Mouse (Mus musculus) brown adipose tissue, adult 24 weeks (tissue): ENCODE measurements around the gene Trap1. TPM values are rescaled to one million over a fixed set of nuclear protein-coding genes. Genes with fewer than 3 reads are reported as not detected.
"Not testable (repeated sequence)": the region's sequence is repeated elsewhere in the genome, so short reads cannot be mapped to it uniquely, and the experiment has no call there.

Experiments used
- H3K27ac ChIP-seq: fragments of 200-500 bp; replicated peaks from 2 replicates; pipeline ENCODE4 v1.5.1; 2012; ENCODE audit warnings: low read depth, mild to moderate bottlenecking, low read length
- H3K4me1 ChIP-seq: fragments of 200-500 bp; 2 replicates; pipeline ENCODE4 v1.6.1; 2012; ENCODE audit warnings: low read length, mixed read lengths; ENCODE audit not compliant: control insufficient read depth, insufficient read depth, insufficient read length
- H3K4me3 ChIP-seq: fragments of 200-500 bp; 2 replicates; pipeline ENCODE4 v1.5.1; 2012; ENCODE audit warnings: low read depth, mild to moderate bottlenecking, low read length, moderate library complexity; ENCODE audit not compliant: insufficient read depth
- polyA plus RNA-seq: library from polyadenylated mRNA; stranded (reverse); fragments of >200 nt; gene quantifications from 2 replicates; pipeline ENCODE4 v1.2.4, GENCODE M21; 2012; ENCODE audit not compliant: missing spikeins, insufficient read depth, insufficient read length

Trap1 gene
- polyA plus RNA-seq, 1 experiment = 226 TPM

DNA sequence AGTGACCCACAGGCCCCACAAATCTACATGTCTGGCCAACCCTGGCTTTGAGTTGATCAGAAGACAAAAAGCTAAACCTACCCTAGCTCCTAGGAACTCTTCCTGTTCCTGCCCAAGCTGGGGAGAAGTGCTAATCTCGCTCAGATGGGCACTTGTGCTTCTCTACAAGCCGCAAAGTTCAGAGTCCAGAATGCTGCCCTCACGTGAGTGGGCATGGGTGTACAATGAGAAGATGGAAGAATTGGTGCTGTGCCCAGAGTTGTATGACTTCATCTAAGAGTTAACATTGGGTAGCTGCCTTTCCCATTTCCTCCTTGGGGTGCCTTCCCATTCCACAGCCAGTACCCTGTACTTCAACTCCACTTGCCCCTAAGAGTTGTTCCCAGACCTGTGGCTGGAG is 50.4 kb downstream of the Trap1 start:
- H3K4me1 ChIP-seq = no peaks in the 10 kb centered on the region
- H3K4me3 ChIP-seq = no peak overlapping the region
- no peak overlapping the region for H3K27ac ChIP-seq

- Histone ChIP-seq H3K27ac (no peak overlapping the region), H3K4me3 (no peak overlapping the region), H3K4me1 (no peaks in the 10 kb centered on the region)
Measured at GRCm38 (mm10) chr16:4026672-4027071, 51.0 kb downstream of the Trap1 start.

- Histone ChIP-seq H3K4me3 (no peak overlapping the region), H3K27ac (no peak overlapping the region), H3K4me1 (no peaks in the 10 kb centered on the region)
Measured at GRCm38 (mm10) chr16:4022719-4023118, 54.9 kb downstream of the Trap1 start.

DNA sequence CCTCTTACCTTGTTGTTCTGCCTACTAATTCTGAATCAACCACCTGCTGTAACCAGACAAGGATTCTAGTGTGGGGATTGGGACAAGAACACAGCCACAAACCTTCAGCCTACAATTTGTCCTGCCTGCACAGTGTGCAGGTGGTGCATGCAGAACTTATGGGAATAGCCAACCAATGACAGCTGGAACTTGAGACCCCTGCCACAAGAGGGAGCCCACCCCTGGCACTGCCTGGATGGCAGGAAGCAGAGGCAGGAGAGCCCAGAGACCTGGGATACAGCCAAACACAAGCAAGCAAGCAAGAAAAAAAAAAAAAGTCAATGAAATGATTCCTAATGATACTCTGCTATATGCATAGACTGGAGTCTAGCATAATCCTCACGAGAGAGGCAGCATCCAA is 56.4 kb downstream of the Trap1 start:
- no peak overlapping the region for H3K27ac ChIP-seq

DNA sequence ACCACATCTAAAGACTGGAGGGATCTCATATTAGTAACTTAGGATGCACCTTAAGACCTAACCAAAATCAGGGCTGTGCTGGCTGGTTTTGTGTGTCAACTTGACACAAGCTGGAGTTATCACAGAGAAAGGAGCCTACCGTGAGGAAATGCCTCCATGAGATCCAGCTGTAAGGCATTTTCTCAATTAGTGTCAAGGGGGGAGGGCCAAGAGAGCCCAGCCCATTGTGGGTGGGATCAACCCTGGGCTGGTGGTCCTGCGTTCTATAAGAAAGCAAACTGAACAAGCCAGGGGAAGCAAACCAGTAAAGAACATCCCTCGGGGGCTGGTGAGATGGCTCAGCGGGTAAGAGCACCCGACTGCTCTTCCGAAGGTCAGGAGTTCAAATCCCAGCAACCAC is 60.2 kb downstream of the Trap1 start:
- H3K27ac ChIP-seq, H3K4me3 ChIP-seq, H3K4me1 ChIP-seq: not testable (repeated sequence)

More for the DNA sequence above, 56.4 kb downstream of the Trap1 start:
- Histone ChIP-seq H3K4me3 (no peak overlapping the region), H3K4me1 (no peaks in the 10 kb centered on the region)

GRCm38 (mm10) chr16:4016786-4017185 is 60.8 kb downstream of the Trap1 start:
- not testable (repeated sequence) for H3K4me3 ChIP-seq, H3K4me1 ChIP-seq, H3K27ac ChIP-seq

- no peak overlapping the region for H3K27ac ChIP-seq
- no peak overlapping the region for H3K4me3 ChIP-seq
- H3K4me1 ChIP-seq = no peaks in the 10 kb centered on the region
Measured at GRCm38 (mm10) chr16:4014040-4014668, 63.5 kb downstream of the Trap1 start.

DNA sequence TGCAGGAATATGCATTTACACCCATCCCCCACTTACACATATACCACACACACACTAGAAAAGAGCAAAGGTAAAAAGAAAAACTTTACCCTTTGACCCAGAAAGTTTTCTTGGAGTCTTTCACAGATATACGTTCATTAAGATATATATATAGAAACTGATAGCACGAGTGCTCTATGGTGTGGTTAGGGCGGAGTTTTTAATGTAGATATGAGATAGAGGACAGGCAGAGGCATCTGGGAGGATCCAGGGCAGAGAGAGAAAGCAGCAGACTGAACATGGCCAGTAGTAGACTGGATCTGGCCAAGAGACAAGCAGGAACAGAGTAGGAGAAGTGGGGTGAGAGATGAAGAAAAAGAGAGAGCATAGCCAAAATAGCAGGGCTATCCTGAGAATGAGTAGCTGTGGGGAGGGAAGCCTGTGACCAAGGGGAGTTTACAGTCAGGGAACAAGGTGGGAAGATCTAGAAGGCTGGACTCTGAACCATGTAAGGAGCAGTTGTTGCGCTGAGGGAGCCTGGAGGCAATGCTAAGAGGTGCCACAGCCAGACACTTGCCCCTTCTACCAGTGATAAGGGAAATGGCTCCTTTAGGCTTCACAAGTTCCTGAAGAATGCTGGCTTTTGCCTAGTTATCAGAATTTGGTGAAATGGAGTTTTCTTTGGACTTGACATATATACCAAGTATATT is 64.6 kb downstream of the Trap1 start:
- Histone ChIP-seq H3K4me1 (no peaks in the 10 kb centered on the region), H3K27ac (no peak overlapping the region), H3K4me3 (no peak overlapping the region)

DNA sequence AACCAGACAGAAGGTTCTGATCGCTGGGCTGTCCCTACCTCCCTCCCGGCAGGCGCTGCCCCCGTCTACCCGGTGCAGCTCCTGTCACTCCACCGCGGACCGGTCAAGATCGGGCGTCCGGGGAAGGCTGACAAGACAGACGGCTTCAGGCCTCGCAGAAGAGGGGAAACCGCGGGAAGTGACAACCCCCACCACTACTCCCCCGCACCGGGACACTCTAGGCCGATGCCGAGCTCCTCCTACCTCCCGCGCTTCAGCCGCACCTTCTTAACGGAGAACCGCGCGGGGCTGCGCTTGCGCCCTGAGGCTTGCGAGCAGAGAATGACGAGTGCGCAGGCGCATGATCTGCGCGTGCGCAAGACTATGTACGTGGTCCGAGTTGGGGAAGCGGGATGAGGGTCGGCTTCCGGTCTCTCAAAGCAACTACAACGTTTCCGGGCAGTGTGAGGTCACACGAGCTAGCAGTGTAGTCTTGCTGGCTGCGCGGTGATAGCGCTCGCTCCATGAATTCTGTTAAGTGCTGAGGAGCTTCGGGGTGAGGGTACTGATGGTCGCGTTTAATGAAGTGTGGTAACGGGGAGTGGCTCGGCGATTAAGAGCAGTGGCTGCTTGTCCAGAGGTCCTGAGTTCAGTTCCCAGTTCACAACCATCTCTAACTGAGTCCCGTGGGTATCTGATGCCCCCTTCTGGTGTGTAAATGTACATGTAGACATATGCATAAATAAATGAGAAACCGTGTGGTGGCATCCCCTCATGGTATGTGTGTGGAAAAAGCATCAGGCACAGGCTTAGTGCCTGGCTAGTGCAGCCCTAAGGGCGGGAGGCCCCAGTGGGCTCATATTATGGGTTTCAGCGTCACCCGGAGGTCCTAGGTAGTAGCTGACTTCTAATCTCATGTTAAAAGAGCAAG is 73.9 kb downstream of the Trap1 start, which contains the start of gene Slx4:
TSS of gene Slx4 (minus strand) at position 282 of the 910 bp plus-strand sequence.
- H3K27ac ChIP-seq = peak within 1 kb of the TSS; percentile 83
- H3K4me1 ChIP-seq = no peaks in the 10 kb centered on the region
- peak within 1 kb of the TSS; percentile 85 for H3K4me3 ChIP-seq

Other genes with a start within 250 kb of the Trap1 start
- not detected in 2 replicates for gene Olfr15, start 246.9 kb downstream of the Trap1 start, polyA plus RNA-seq
- gene Zfp174, start 230.6 kb downstream of the Trap1 start, polyA plus RNA-seq = 0.38 and 1.1 TPM in 2 replicates
- 41.4 and 52.4 TPM in 2 replicates for gene Naa60, start 205.5 kb downstream of the Trap1 start, polyA plus RNA-seq
- gene Zfp597, start 193.3 kb downstream of the Trap1 start, polyA plus RNA-seq = 3.9 and 4.9 TPM in 2 replicates
- not detected in 2 replicates for gene Gm20695, start 193.2 kb downstream of the Trap1 start, polyA plus RNA-seq
- gene 1700037C18Rik, start 169.1 kb downstream of the Trap1 start, polyA plus RNA-seq = 3.8 and 4.2 TPM in 2 replicates
- gene Cluap1, start 169.0 kb downstream of the Trap1 start, polyA plus RNA-seq = 9.1 and 10.2 TPM in 2 replicates
- gene Nlrc3, start 101.2 kb downstream of the Trap1 start, polyA plus RNA-seq = not detected in 2 replicates
- gene Slx4, start 74.1 kb downstream of the Trap1 start, polyA plus RNA-seq = 2.7 and 3.5 TPM in 2 replicates
- not detected in 2 replicates for gene Dnase1, start 40.9 kb downstream of the Trap1 start, polyA plus RNA-seq
- gene Crebbp, start 136.2 kb upstream of the Trap1 start, polyA plus RNA-seq = 21.3 and 21.7 TPM in 2 replicates